Mouse (Mus musculus): ENCODE measurements around the gene Fam166a. TPM values are rescaled to one million over a fixed set of nuclear protein-coding genes. Genes with fewer than 3 reads are reported as not detected.

Gene Fam166a
- polyA plus RNA-seq, 2 experiments from 2014 or later, result not detected

DNA sequence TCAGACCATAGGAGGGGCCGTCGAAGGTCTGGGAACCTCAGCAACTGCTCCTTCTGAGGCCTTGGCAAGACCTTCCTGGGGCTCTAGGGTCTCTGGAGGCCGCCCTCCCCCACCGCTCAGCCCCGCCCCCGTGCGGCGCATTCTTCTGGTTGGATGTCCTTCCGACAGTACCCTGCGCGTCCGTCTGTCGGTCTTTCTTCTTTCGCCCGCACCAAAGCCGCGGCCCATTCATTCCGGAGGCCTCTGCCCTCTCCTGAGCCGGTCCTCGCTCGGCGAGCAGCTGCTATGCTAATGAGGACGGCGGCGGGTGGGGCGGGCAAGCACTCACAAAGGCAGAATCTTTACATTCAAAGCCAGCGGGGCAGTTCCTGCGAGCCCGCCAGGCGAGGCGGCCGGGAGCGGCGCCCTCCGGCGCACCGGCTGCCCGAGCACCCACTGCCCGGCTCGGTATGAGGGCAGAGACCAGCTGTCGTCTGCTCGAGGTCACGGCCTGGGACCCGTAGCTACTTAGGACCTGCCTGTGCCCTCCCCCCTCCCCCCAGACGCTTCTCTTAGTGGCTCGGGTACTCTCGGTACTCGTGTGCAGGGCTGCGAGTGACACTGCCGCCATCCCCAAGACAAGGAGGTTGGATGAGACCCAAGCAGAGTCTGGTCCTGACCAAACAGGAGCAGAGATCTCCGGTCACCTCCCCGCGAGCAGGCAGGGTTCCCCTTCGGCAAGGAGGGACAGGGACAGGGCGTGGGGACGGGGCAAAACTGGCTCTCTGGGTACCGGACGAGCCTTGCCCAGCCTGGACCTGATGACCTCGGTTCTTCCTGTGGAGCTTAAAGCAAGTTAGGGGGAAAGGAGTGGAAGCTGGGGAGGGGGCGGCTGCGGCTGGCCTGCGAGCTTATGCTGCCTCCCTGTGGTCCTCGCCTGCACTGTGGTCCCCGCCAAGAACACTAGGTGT is 32.6 kb upstream of the Fam166a start:
- ATAC-seq, result peak; percentile 47

DNA sequence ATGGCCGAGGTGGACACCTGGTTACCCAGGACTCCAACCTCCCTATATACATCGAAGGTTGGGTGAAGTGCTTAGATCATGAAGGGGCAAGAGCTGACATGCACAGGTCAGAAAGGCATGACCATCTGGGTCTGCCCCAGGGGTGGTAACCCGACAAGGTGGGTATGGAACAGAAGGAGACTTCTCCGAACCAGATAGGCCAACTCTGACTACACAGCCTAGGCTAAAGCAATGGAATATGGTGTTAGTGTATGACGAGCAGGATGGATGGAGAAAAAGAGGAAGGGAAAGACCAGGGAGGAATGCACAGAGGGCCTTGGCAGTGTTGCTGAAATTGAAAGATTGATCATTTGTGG is 32.0 kb upstream of the Fam166a start:
- no peak for ATAC-seq

DNA sequence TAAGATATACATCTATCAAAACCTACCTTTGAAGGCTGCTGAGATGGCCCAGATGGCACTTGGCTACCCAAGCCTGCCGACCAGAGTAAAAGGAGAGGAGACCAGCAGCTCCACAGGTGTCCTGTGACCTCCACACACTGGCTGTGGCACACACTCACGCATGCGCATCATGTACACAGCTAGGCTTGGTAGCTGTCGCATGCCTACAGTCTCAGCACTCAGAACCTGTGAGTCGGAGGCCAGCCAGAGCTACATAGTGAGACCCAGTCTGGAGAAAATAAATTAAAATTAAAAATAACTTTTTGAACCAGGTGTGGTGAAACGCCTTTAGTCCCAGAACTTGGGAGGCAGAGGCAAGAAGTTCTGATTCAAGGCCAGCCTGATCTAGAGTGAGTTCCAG is 30.7 kb upstream of the Fam166a start:
- ATAC-seq, result no peak

DNA sequence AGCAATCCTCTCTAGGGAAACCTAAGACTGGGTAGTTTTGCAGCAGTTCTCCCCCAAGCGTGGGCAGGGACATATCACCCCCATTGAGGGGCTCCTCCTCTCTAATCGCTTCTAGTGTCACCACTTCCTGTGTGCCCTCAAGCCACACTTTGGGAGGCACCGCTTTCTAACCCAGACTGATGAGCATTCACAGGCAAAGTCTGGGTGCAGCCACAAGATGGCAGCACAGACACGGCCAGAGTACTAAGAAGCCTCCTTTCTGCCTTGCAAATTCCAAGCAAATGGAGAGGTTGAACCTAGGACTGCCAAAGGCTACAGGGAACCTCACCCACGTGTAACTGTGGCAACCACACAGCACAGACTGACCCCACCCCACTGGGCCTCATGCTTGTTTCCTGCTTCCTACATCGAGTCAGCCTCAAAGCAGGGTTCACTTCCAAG is 25.2 kb upstream of the Fam166a start:
- peak; percentile 67 for ATAC-seq

DNA sequence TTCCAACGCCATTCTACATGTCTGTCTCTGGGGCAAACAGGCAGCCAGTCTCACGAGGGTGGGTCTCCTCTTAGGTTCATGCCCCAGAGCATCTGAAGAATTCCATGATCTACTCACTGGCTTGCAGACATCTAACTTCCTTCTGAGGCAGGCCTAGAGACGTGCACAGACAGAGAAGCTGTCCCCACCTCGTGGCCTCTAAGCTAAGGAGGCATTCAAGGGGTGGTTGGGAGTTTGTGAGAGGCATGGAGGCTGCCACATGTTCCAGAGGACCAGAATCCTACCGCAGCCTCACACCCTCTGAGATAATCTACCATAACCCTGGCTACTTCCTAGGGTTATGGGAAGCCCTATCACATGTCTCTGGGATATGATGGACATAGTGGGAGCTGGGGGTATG is 24.5 kb upstream of the Fam166a start:
- ATAC-seq, result no peak

DNA sequence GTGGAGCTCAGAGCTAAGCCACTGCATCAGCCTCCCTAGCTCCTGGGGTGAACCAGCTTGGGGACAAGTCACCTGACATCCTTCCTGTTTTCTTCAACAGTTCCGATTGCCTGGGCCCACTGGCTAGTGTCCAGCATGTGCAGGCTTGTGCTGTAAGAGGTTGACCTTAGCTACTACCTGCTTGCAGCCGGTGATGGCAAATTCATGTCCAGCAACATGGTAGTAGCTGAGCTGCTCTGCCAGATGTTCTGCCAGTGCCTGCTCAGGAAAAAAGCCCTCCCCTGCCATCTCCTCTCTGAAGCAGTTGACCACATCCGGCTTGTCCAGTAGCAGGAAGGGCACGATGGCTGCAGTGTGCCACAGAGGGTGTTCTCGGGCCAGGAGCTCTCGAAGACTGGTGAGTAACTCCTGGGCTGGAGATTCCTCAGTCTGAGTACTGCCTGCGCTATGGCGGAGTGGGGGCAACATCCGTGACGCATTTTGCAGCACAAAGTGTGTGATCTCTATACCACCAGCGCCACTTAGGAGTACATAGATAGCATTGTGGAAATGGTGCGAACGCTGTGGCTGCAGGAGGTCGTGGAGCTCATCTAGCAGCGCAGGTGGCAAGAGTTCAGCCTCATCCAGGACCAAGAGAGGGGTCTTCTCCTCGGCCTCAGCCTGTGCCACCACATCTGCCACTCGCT is 23.9 kb upstream of the Fam166a start:
- ATAC-seq, result no peak

DNA sequence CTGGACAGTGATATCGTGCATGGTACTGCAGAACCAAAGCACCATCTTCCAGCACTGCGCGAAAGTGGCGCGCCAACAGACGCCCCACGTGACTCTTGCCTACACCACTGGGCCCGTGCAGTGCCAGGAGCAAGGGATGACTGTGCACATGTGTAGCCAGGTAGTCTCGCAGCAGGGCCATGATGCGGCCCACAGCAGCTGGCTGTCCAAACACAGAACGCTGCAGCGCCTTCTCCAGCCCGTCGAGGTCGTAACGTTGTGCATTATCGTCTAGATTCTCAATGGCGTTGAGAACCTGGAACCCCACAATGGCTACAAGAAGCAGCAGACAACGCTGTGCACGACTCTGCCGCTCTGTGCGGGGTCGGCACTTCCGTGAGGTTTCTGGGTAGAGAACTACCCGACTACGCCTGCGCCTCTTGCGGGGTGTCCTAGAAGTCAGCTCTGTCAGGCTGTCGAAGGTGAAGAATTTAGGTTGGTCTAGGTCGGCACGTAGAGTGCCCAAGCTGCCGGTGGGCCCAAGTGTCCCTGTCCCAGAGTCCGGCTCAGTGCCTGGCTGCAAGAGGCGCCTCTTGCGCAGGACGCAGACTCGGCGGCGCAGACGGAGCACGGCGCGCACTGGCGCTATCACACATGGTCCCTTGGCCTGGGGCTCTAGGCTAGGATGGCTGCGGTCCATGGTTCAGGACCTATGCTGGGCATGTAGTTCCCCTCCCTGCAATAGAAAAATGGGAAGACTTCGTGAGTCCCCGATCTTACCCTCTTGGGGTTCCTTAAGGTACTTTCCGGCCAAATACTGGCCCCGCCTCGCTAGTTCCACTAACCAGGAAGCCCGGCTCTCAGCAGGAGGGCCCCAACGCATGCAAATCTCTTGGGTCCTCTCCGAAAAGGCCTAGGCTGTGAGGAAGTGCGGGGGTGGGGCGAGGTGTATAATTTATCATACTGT is 23.1 kb upstream of the Fam166a start:
- peak; percentile 48 for ATAC-seq

DNA sequence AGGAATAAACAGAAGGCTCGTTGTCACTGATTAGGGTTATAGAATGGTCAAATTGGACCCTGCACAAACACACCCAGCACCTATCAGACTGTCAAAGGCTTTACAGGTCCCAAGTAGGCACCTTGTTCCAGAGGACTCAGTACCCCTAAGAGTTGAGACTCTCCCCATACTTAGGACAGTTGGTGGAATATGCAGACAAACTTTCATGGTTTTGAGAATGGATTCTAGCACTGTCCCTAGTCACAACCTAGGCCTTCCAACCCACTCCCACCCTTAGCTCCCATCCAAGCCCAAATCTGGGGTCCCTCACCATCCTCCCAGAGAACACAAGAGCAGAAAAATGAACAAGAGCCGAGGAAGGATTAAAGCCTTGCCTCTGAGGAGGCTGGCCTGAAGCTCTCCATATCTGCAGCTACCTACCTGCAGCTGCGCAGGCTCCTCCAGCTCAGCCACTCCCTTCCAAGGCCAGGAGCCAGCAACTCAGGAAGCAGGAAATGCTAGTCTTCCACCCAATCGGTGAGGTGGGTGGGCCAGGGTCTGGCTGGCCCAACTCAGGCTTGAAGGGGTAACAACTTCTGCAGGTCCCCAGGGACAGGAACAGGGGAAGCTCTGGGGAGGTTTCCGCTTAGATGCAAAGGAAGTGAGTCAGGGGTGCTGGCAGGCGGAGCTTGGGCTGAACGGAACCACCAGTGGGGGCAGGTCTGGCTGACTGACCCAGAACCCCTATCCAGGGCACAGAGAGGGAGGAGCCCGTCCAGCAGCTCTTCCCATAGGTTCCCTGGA is 22.2 kb upstream of the Fam166a start, which contains the start of gene Tor4a:
Gene Tor4a (minus strand): TSS at position 715 of the 783 bp plus-strand sequence.
- ATAC-seq, result peak; percentile 60

DNA sequence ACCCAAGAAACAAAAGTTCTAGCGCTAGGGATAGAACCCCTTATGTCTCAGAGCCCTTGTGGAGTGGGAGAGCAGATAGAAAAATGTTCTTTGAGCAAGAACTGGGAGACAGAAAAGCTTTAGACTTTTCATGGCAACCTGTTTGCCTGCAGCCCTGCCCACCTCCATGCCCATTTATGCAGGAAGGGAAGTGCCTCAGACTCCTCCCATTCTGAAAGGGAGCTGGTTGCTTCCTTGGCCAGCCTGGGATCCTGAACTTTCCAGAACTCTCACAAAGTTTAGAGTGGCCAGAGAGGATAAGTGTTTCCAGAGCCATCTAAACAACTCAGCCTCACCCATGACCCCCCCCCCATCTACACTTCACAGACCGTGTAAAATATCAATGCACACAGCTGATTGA is 21.4 kb upstream of the Fam166a start:
- ATAC-seq, result no peak

DNA sequence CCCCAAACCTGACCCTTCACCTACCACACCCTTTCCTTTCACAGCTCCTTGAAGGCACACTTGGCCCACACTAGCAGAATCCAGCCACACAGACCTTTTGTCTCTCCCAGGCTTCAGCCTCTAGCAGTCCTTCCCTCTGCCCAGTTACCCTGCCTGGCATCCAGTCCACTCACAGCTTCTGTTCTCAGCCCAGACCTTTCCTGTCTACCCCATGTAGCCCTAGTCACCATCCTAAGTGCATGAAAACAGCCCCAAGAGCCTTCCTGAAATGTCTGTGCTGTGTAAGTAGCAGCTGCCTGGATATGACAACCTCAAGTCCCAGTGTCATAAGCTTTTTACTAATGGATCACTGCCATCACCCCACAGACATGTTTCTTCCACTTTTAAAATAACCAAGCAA is 20.6 kb upstream of the Fam166a start:
- ATAC-seq, result no peak

DNA sequence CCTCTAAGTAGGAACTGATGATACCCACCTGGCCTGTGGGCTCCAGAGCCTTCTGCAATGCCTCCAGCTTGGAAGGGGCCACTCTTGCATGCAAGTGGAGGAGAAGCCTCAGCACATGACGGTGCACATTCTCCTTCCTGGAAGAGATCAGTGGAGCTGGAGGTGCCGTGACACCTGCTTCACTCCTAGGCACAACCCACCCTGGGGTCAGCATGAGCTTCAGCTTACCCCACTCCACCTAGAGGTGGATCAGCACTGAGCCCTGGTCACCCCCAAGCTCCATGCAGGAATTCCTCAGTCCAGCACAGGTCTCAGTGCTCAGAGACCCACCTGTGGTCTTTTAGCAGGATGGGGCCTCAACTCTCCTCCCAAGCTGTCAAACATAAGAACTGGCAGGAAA is 17.9 kb upstream of the Fam166a start:
- ATAC-seq, result no peak

DNA sequence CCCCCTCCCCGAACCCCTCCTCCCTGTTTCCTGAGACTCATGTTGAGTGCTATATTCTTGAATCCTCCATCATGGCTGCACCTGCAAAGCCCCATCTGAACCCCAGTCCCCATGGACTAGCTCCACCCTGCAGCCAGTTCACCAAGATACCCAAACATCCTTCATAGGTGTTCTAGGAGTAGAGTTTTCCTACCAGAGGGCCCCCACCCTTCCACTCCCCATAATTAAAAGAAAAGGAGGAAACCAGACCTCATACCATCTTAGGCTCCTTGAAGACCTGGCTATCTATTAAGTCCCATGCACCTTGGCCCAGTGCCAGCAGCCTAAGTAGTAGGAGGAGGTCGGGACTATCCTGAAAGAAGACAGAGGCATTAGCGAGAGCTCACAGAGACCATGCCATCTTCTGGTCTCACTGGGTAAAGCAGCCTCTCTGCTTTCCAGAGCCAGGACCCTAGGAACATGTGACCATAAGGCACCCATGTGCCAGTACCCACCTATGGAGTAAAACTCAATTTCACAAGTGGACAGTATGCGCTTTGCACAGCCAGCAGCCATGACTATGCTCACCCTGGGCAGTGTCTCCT is 14.8 kb upstream of the Fam166a start:
- no peak for ATAC-seq

DNA sequence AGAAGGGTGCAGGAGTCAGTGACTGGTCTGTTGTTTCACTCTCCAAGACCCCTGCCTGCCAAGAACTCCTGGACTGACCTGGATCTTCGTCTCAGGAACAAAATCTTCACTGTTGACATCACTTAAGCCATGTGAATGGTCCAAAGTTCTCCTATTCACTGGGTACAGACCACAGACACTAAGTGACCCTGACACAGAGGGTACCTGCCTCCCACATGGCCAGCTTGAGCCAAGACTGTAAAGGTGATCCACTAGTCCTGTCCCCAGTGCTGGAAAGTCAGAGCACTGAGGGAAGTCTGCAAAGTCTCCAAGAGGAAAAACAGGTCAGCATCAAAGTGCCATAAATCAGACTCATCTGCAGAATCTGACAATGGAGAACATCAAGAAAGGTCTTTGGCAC is 11.0 kb upstream of the Fam166a start:
- ATAC-seq, result no peak

DNA sequence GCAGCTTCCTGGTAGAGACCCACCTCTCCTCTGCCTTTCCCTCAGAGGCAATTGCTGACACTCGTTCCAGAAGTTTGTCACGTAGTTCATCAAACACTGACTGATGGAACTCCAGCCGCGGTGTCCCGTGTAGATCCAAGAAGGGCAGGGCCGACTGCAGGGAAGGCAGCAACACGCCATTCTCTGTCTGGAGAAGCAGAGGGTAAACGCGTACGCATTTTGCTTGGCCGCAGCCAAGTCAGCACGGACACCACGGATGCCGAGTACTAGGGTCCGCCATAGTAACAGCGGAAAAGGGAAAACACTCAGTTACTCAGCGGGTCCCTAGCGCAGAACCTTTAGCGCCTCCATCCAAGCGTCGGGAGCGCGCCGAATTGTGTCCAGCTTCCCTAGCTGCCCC is 7.9 kb upstream of the Fam166a start:
- ATAC-seq, result no peak

DNA sequence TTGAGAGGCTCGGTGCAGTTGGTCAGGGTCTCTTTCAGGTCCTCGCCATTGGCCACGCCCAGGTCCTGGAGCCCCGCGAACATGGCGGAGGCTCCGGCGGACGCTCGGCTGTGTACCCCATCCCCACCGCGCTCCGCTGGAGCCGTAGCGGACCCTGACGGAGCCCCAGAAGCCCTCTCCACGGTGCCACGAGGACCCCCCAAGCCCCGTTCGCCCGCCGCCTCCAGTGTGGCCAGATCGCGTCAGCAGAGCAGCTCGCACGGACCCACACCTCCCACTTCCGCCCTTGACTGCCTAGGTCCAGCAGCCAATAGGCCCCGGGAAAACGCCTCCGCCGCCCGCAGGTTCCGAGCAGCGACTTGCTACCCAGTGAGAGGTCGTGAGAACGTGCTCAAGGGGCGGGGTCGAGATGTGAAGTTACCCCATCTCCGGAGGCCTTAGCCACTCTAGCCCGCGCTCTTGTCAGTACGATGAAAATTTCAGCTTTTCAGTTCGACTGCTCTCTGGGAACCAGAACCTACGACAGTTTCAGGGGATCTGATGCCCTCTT is 7.3 kb upstream of the Fam166a start, which contains the start of gene Nelfb:
Gene Nelfb (minus strand): TSS at position 369 of the 550 bp plus-strand sequence.
- ATAC-seq, result peak; percentile 95

DNA sequence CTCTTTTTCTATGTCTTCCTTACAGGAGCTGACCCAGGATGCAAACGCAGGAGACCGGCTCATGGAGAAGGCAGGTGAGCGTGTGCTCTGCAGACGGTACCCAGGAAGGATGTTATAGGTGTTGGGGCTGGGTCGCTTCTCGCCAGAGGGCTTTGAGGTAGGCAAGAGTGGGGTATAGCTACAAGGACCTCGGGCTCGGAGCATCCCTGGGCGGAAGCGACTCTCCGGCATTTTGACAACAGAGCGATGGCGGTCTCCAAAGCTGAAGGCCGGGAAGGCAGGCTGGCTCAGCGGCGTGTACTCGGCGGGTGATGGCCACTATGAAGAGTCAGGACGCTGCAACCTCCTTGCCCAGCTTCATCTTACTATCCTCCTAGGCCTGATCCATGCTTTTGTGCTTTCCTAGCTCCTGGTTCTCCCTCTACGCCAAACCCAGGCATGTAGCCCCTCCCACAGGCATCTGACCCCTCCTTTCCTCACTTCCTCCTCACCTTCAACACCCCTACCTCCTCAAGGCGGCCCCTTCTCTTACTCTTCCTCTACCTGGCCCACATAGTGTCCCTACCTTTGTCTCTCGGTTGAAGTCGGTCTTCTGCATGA is 5.2 kb upstream of the Fam166a start:
- ATAC-seq, result no peak

DNA sequence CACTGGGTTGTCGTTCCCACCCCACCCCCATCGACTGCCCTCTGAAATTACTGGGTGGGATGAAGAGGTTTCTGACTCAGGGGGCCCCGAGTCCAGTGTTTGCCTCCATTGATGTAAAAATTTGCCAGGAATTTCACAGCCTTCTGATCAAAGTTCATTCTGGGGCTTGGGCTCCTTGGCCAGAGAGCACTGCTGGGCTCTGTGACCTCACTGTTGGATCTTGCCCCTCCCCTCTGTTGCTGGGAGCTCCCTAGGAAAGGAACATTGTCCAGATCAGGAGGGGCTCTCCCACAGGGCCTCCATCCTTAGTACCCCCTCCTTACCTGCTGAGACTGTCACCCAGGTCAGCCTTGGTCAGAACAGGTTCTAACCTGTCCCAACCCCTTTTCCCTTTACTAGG is 4.1 kb upstream of the Fam166a start, which contains the start of gene Stpg3:
Gene Stpg3 (minus strand): TSS at position 194 of the 400 bp plus-strand sequence.
- ATAC-seq, result no peak

DNA sequence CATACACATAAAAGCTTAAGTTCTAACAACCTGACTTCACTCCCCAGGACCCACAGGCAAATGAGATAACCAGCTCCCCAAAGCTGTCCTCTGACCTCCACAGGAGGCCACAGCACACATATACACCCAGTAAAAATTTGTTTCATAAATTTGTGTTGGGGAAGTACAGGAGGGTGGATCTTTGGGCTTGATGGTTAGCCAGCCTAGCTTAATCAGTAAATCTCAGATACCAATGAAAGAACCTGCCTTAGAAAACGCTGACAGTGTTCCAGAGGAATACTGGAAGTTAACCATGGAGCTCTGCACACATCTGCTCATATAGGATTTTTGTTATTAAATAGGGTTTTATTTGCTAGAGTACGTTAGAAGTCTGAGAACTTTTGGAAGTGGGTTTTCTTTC is 879 bp upstream of the Fam166a start:
- ATAC-seq, result no peak

DNA sequence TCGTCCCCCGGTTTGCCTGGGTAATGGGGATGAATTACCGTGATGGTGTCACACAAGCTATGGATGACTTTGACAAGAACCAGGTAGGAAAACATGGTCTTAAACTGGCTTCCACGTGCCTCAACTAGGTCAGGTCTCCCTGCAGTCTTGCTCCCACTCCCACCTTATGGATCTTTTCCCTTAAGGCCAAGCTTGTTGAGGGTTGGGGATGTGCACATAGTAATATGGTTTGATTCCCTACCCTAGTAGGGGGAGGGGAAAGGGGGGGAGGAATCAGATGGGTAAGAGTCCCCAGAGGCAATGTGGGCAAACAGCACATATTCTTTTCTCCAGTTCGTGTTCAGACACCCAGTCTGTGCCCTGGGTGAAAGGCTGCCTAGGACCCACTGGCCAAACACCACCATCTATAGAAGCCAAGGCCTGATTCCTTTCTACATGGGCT is 2.8 kb downstream of the Fam166a start:
- no peak for ATAC-seq

DNA sequence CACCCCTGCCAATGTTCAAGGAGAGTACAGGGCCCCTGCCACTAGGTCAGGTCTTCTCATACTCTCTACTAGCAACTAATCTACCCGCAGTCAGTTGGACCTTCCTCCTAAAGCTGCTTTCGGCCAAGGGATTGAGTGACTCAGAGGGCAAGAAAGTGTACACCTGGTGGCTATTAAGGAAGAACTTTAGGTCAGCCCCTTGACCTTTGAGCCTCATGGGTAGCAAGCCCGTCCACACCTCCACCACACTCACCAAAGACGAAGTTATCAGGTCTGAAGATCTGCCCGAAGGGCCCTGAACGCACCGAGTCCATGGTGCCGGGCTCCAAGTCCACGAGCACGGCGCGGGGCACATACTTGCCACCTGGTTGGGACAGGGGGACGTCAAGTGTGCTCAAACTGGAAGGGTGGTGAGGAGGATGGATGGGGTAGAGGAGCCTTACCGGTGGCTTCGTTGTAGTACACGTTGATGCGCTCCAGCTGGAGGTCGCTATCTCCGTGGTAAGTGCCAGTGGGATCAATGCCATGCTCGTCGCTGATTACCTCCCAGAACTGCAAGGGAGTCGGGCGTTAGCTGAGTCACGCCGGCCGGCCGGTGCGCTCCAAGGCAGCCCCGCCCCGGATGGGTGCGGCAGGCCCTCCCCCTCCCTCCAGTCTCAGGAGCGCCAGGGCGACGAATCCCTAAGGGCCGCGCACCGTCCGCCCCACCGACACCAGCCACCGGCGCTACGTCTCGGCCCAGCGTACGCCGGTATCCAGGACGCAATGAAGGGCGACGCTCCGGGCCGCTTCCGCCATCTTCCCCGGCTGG is 5.3 kb downstream of the Fam166a start:
- peak; percentile 6 for ATAC-seq
